Mouse (Mus musculus): ENCODE measurements around the gene Sele.
"Not testable (repeated sequence)": the region's sequence is repeated elsewhere in the genome, so short reads cannot be mapped to it uniquely, and the experiment has no call there.

Gene Sele

GRCm38 (mm10) chr1:164047934-164048333, at the start of gene Sele:
Gene Sele (plus strand): TSS chr1:164048234.
- in situ Hi-C loops (cut with MboI, MseI) = loop anchor here (25.0 kb wide), 1 partner anchor 739 kb away; the partner anchor contains the start of gene Dpt

- in situ Hi-C loops (cut with MboI, MseI) = no loop called here
Observed at GRCm38 (mm10) chr1:164001831-164002452, 46.1 kb upstream of the Sele start.

- in situ Hi-C loops (cut with MboI, MseI) = no loop called here
Observed at GRCm38 (mm10) chr1:164004311-164004710, 43.7 kb upstream of the Sele start.

- in situ Hi-C loops (cut with MboI, MseI) = no loop called here
Observed at GRCm38 (mm10) chr1:164009235-164009634, 38.8 kb upstream of the Sele start.

GRCm38 (mm10) chr1:164014616-164015015, 33.4 kb upstream of the Sele start:
- in situ Hi-C loops (cut with MboI, MseI) = no loop called here

- in situ Hi-C loops (cut with MboI, MseI) = no loop called here
Observed at GRCm38 (mm10) chr1:164018221-164018896, 29.7 kb upstream of the Sele start.

GRCm38 (mm10) chr1:164019789-164020188, 28.2 kb upstream of the Sele start:
- in situ Hi-C loops (cut with MboI, MseI) = no loop called here

GRCm38 (mm10) chr1:164020746-164021145, 27.3 kb upstream of the Sele start:
- in situ Hi-C loops (cut with MboI, MseI) = not testable (repeated sequence)

- in situ Hi-C loops (cut with MboI, MseI) = not testable (repeated sequence)
Observed at GRCm38 (mm10) chr1:164022106-164022505, 25.9 kb upstream of the Sele start.

- in situ Hi-C loops (cut with MboI, MseI) = loop anchor here (5.0 to 25.0 kb wide), 2 partner anchors 112 to 762 kb away; partner anchors contain the start of gene Dpt
Observed at GRCm38 (mm10) chr1:164025685-164026084, 22.3 kb upstream of the Sele start.

- in situ Hi-C loops (cut with MboI, MseI) = loop anchor here (5.0 to 25.0 kb wide), 2 partner anchors 110 to 760 kb away; partner anchors contain the start of gene Dpt
Observed at GRCm38 (mm10) chr1:164027416-164027815, 20.6 kb upstream of the Sele start.

- in situ Hi-C loops (cut with MboI, MseI) = loop anchor here (25.0 kb wide), 1 partner anchor 747 kb away; the partner anchor contains the start of gene Dpt
Observed at GRCm38 (mm10) chr1:164040385-164041135, 7.5 kb upstream of the Sele start.

GRCm38 (mm10) chr1:164043549-164043948, 4.5 kb upstream of the Sele start:
- in situ Hi-C loops (cut with MboI, MseI) = loop anchor here (25.0 kb wide), 1 partner anchor 744 kb away; the partner anchor contains the start of gene Dpt

- in situ Hi-C loops (cut with MboI, MseI) = loop anchor here (5.0 kb wide), 1 partner anchor 84 kb away; no protein-coding TSS in a partner anchor
Observed at GRCm38 (mm10) chr1:164053561-164053960, 5.5 kb downstream of the Sele start.

GRCm38 (mm10) chr1:164054800-164055199, 6.8 kb downstream of the Sele start:
- in situ Hi-C loops (cut with MboI, MseI) = loop anchor here (5.0 kb wide), 1 partner anchor 83 kb away; no protein-coding TSS in a partner anchor

GRCm38 (mm10) chr1:164060071-164060470, 12.0 kb downstream of the Sele start:
- in situ Hi-C loops (cut with MboI, MseI) = no loop called here

- in situ Hi-C loops (cut with MboI, MseI) = no loop called here
Observed at GRCm38 (mm10) chr1:164061278-164061677, 13.2 kb downstream of the Sele start.

- in situ Hi-C loops (cut with MboI, MseI) = no loop called here
Observed at GRCm38 (mm10) chr1:164061925-164062324, 13.9 kb downstream of the Sele start, which contains the start of gene Sell. Gene Sell (plus strand): TSS chr1:164061982.

GRCm38 (mm10) chr1:164062856-164063255, 14.8 kb downstream of the Sele start:
- in situ Hi-C loops (cut with MboI, MseI) = no loop called here

GRCm38 (mm10) chr1:164063745-164064144, 15.7 kb downstream of the Sele start:
- in situ Hi-C loops (cut with MboI, MseI) = no loop called here

- in situ Hi-C loops (cut with MboI, MseI) = loop anchor here (5.0 kb wide), 1 partner anchor 72 kb away; no protein-coding TSS in a partner anchor
Observed at GRCm38 (mm10) chr1:164069261-164069660, 21.2 kb downstream of the Sele start.

- in situ Hi-C loops (cut with MboI, MseI) = loop anchor here (5.0 to 10.0 kb wide), 2 partner anchors 688 to 1724 kb away; no protein-coding TSS in a partner anchor
Observed at GRCm38 (mm10) chr1:164070461-164070860, 22.4 kb downstream of the Sele start.

Measured in regulatory T cell (primary cell).